Mouse (Mus musculus): ENCODE results near the gene Spag16. TPM values are rescaled to one million over a fixed set of nuclear protein-coding genes. Genes with fewer than 3 reads are reported as not detected.

Spag16 gene
- polyA plus RNA-seq, 1 experiment = not detected

GRCm38 (mm10) chr1:70652719-70653118, 825.9 kb downstream of the Spag16 start:
- TF ChIP-seq POLR2A (IDR thresholded peaks at IDR 0.05; ENCODE audit: borderline replicate concordance, control insufficient read depth, low read depth, low read length) = no peak
- no peak for TF ChIP-seq CTCF (IDR thresholded peaks at IDR 0.05; ENCODE audit: control insufficient read depth, insufficient read depth, low read length)
- Histone ChIP-seq H3K27ac (ENCODE audit: control insufficient read depth, insufficient read depth, low read depth, low read length, poor library complexity) (no peak overlapping the region), H3K4me1 (ENCODE audit: control insufficient read depth, insufficient read depth, low read length) (no peaks in the 10 kb centered on the region), H3K4me3 (replicated peaks; ENCODE audit: control insufficient read depth, low read depth, low read length) (no peak overlapping the region)
- 71% methylated on average over 4 of the region's 4 CpGs for WGBS

DNA sequence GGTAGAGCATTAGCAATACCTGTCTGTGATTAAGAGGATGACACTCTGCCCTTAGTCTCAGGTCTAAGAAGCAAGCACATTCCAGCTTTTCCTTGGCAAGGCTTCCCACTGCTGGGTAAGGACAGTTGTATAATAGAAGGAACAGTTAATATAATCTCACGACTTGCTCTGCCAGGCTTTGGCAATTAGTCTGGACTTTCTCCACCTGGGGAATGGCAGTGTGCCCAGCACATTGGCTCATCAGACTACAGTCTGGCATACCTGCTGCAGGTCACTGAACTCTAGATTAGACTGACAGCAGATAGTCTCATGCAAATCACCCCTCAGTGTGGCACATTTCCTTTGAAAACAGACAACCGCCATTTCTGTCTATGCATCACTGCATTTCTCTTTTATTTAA, 865.8 kb downstream of the Spag16 start:
- Histone ChIP-seq H3K4me3 (replicated peaks; ENCODE audit: control insufficient read depth, low read depth, low read length) (no peak overlapping the region), H3K27ac (ENCODE audit: control insufficient read depth, insufficient read depth, low read depth, low read length, poor library complexity) (no peak overlapping the region), H3K4me1 (ENCODE audit: control insufficient read depth, insufficient read depth, low read length) (no peaks in the 10 kb centered on the region)
- TF ChIP-seq CTCF (IDR thresholded peaks at IDR 0.05; ENCODE audit: control insufficient read depth, insufficient read depth, low read length) (no peak), POLR2A (IDR thresholded peaks at IDR 0.05; ENCODE audit: borderline replicate concordance, control insufficient read depth, low read depth, low read length) (no peak)
- 81% methylated on average over 2 of the region's 2 CpGs for WGBS

DNA sequence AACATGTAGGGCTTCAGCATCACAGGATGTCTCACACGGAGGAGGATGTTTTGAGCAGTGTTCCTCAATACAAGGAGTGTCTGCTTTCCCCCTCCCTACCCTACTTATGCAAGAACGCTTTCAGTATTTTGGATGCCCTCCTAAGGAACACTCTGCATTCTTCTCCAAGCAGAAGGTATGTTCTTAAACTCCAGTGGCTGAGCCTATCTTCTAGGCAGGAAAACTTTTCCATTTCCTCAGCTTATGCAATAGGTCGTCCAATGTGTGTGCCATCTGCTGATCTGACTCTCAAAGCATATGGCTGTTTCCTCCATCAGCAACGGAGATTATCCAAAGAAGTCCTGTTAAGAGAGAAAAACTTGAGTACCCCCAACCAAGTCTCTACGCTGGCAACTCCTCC, 873.5 kb downstream of the Spag16 start:
- no peak overlapping the region for H3K27ac ChIP-seq (ENCODE audit: control insufficient read depth, insufficient read depth, low read depth, low read length, poor library complexity)
- TF ChIP-seq CTCF (IDR thresholded peaks at IDR 0.05; ENCODE audit: control insufficient read depth, insufficient read depth, low read length) = no peak
- no peak for TF ChIP-seq POLR2A (IDR thresholded peaks at IDR 0.05; ENCODE audit: borderline replicate concordance, control insufficient read depth, low read depth, low read length)
- WGBS = 71% methylated on average over 5 of the region's 5 CpGs
- no peaks in the 10 kb centered on the region for H3K4me1 ChIP-seq (ENCODE audit: control insufficient read depth, insufficient read depth, low read length)
- no peak overlapping the region for H3K4me3 ChIP-seq (replicated peaks; ENCODE audit: control insufficient read depth, low read depth, low read length)

DNA sequence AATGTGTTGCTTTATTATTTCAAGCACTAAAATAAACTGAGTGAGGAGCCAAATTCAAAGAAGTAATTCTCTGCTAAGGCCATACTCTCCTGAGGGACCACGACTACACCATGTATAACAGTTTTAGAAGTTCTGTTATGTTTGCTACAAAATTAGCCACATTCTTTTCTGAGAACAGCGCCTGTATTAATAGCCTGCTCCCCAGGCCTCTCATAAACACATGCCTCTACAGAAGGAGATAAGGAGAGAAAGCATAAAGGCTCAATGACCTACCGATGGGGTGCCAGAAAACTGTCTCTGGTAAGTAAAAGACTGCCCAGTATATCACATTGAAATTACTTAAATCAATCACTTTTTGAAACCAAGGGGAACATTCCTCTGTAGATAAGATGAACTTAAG, 877.2 kb downstream of the Spag16 start:
- WGBS = 66% methylated on average over 3 of the region's 3 CpGs
- Histone ChIP-seq H3K4me3 (replicated peaks; ENCODE audit: control insufficient read depth, low read depth, low read length) (no peak overlapping the region), H3K4me1 (ENCODE audit: control insufficient read depth, insufficient read depth, low read length) (no peaks in the 10 kb centered on the region), H3K27ac (ENCODE audit: control insufficient read depth, insufficient read depth, low read depth, low read length, poor library complexity) (no peak overlapping the region)
- TF ChIP-seq CTCF (IDR thresholded peaks at IDR 0.05; ENCODE audit: control insufficient read depth, insufficient read depth, low read length) = no peak
- no peak for TF ChIP-seq POLR2A (IDR thresholded peaks at IDR 0.05; ENCODE audit: borderline replicate concordance, control insufficient read depth, low read depth, low read length)

DNA sequence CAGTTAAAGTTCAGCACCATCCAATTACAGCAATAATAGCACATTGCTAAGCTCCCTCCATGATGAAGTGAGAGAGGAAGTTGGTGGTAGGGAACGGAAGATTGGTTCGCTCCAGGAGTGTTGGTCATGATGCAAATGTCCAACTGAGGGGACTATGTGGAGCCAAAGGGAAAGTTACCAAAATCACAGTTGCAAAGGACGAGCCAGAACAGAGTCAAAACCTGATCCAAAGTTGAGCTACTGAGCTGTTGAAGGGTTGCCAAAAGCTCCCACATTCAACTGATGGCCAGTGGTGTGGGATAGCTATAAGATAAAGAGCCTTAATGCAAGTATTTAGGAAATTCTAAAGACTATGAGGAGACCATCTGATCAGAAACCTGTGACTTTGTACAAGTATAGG, 879.1 kb downstream of the Spag16 start:
- Histone ChIP-seq H3K4me3 (replicated peaks; ENCODE audit: control insufficient read depth, low read depth, low read length) (no peak overlapping the region), H3K27ac (ENCODE audit: control insufficient read depth, insufficient read depth, low read depth, low read length, poor library complexity) (no peak overlapping the region), H3K4me1 (ENCODE audit: control insufficient read depth, insufficient read depth, low read length) (no peaks in the 10 kb centered on the region)
- WGBS = 73% methylated on average over 3 of the region's 3 CpGs
- TF ChIP-seq CTCF (IDR thresholded peaks at IDR 0.05; ENCODE audit: control insufficient read depth, insufficient read depth, low read length) (no peak), POLR2A (IDR thresholded peaks at IDR 0.05; ENCODE audit: borderline replicate concordance, control insufficient read depth, low read depth, low read length) (no peak)

- Histone ChIP-seq H3K4me1 (ENCODE audit: control insufficient read depth, insufficient read depth, low read length) (no peaks in the 10 kb centered on the region), H3K27ac (ENCODE audit: control insufficient read depth, insufficient read depth, low read depth, low read length, poor library complexity) (no peak overlapping the region), H3K4me3 (replicated peaks; ENCODE audit: control insufficient read depth, low read depth, low read length) (no peak overlapping the region)
- WGBS = 64% methylated on average over 5 of the region's 5 CpGs
- TF ChIP-seq POLR2A (IDR thresholded peaks at IDR 0.05; ENCODE audit: borderline replicate concordance, control insufficient read depth, low read depth, low read length) (no peak), CTCF (IDR thresholded peaks at IDR 0.05; ENCODE audit: control insufficient read depth, insufficient read depth, low read length) (no peak)
These were observed 898.3 kb downstream of the Spag16 start for GRCm38 (mm10) chr1:70725045-70725444.

- H3K4me1 ChIP-seq (ENCODE audit: control insufficient read depth, insufficient read depth, low read length) = no peaks in the 10 kb centered on the region
- H3K4me3 ChIP-seq (replicated peaks; ENCODE audit: control insufficient read depth, low read depth, low read length) = no peak within 1 kb of the TSS
- WGBS = 16% methylated on average over 13 of the region's 13 CpGs
- TF ChIP-seq CTCF (IDR thresholded peaks at IDR 0.05; ENCODE audit: control insufficient read depth, insufficient read depth, low read length) (no peak), POLR2A (IDR thresholded peaks at IDR 0.05; ENCODE audit: borderline replicate concordance, control insufficient read depth, low read depth, low read length) (no peak)
- no peak within 1 kb of the TSS for H3K27ac ChIP-seq (ENCODE audit: control insufficient read depth, insufficient read depth, low read depth, low read length, poor library complexity)
These were observed 898.9 kb downstream of the Spag16 start, which contains the start of gene Vwc2l for GRCm38 (mm10) chr1:70725655-70726066. Gene Vwc2l (plus strand): TSS chr1:70725715.

Other genes starting within 250 kb of the Spag16 start
- gene Ikzf2, start 139.7 kb upstream of the Spag16 start, polyA plus RNA-seq (2011; ENCODE audit: insufficient read depth, insufficient read length, low replicate concordance, missing spikeins) = 0.92 and 1.4 TPM in 2 replicates